15 mouse cellular contexts compared by ENCODE assay signal in genomic region chr2:116807207-116807606, GRCm38 (mm10).
"Had no signal": no experiment of that assay in that cellular context is flagged by ENCODE, and none has a peak within 500 bp of the region (broad histone marks: within the 10 kb centered on the region; RNA-seq: fewer than 3 reads in every experiment).

No protein-coding gene starts in this region.

- H3K9ac ChIP-seq: lung, embryonic 14.5 days; neural tube, embryonic 15.5 days had no signal

- H3K4me3 ChIP-seq: left cerebral cortex, adult 2 months; limb, embryonic 10.5 days; myocyte; neural tube, embryonic 15.5 days had no signal

- H3K4me1 ChIP-seq: neural tube, embryonic 15.5 days had no signal

- DNase-seq: kidney, adult 11 months; kidney, postnatal 10 days; kidney, postnatal 4 days; lung, embryonic 14.5 days; lung, postnatal 10 days; lung, postnatal 4 days; right cerebral cortex, postnatal 4 days; spleen, adult 18-20 months; thymus, adult 2 months; thymus, postnatal 25 days had no signal

- H3K27me3 ChIP-seq: neural tube, embryonic 15.5 days had no signal

- H3K4me2 ChIP-seq: liver, embryonic 11.5 days; lung, embryonic 14.5 days; neural tube, embryonic 15.5 days had no signal

- H3K36me3 ChIP-seq: limb, embryonic 10.5 days; neural tube, embryonic 15.5 days had no signal

- H3K27ac ChIP-seq: left cerebral cortex, adult 2 months; limb, embryonic 10.5 days; neural tube, embryonic 15.5 days had no signal

- H3K9me3 ChIP-seq: limb, embryonic 10.5 days; neural tube, embryonic 15.5 days had no signal
